Comparison of ENCODE assay signal across 9 mouse cellular contexts in genomic region chr7:112741790-112742189, GRCm38 (mm10).
DNase-seq lines count a peak whose midpoint lies in the region; ATAC-seq lines count a peak whose summit lies in the region.
"Had no signal": no experiment of that assay in that cellular context is flagged by ENCODE, and none has a peak within 500 bp of the region (broad histone marks: within the 10 kb centered on the region; RNA-seq: fewer than 3 reads in every experiment).

No protein-coding gene starts in this region.

- 29% methylated on average over 12 of the region's 12 CpGs for WGBS in hindbrain, embryonic 10.5 days
- 18% methylated on average over 12 of the region's 12 CpGs for WGBS in hindbrain, embryonic 14.5 days
- WGBS in neural tube, embryonic 13.5 days: 16% methylated on average over 12 of the region's 12 CpGs

- H3K4me3 ChIP-seq in hindbrain, embryonic 10.5 days: no peak overlapping the region
- no peak overlapping the region for H3K4me3 ChIP-seq in hindbrain, embryonic 14.5 days (replicated peaks; ENCODE audit: low read length)
- H3K4me3 ChIP-seq in neural tube, embryonic 13.5 days: no peak overlapping the region
- H3K4me3 ChIP-seq: embryonic facial prominence, embryonic 15.5 days had no signal

- H3K9me3 ChIP-seq in hindbrain, embryonic 10.5 days: no peaks in the 10 kb centered on the region
- no peaks in the 10 kb centered on the region for H3K9me3 ChIP-seq in hindbrain, embryonic 14.5 days (ENCODE audit: control insufficient read depth, low read length)
- H3K9me3 ChIP-seq in neural tube, embryonic 13.5 days: no peaks in the 10 kb centered on the region
- H3K9me3 ChIP-seq: embryonic facial prominence, embryonic 15.5 days had no signal

- H3K27me3 ChIP-seq in hindbrain, embryonic 10.5 days (ENCODE audit: insufficient read depth, poor library complexity, severe bottlenecking): no peaks in the 10 kb centered on the region
- no peaks in the 10 kb centered on the region for H3K27me3 ChIP-seq in hindbrain, embryonic 14.5 days (ENCODE audit: control insufficient read depth, insufficient read depth, low read length)
- no peaks in the 10 kb centered on the region for H3K27me3 ChIP-seq in neural tube, embryonic 13.5 days
- H3K27me3 ChIP-seq: embryonic facial prominence, embryonic 15.5 days had no signal

- no peaks in the 10 kb centered on the region for H3K36me3 ChIP-seq in hindbrain, embryonic 10.5 days
- no peaks in the 10 kb centered on the region for H3K36me3 ChIP-seq in hindbrain, embryonic 14.5 days (replicated peaks; ENCODE audit: control insufficient read depth, insufficient read depth)
- no peaks in the 10 kb centered on the region for H3K36me3 ChIP-seq in neural tube, embryonic 13.5 days
- H3K36me3 ChIP-seq: embryonic facial prominence, embryonic 15.5 days had no signal

- H3K4me2 ChIP-seq in hindbrain, embryonic 14.5 days (replicated peaks): no peak overlapping the region
- peak overlapping the region; percentile 4; the same call in 1 of the 2 replicates for H3K4me2 ChIP-seq in neural tube, embryonic 13.5 days
- H3K4me2 ChIP-seq: embryonic facial prominence, embryonic 15.5 days had no signal

- H3K4me1 ChIP-seq in hindbrain, embryonic 10.5 days (replicated peaks): peaks cover 78% of the 10 kb centered on the region
- H3K4me1 ChIP-seq in hindbrain, embryonic 14.5 days (replicated peaks; ENCODE audit: control insufficient read depth, insufficient read depth, low read length): peaks cover 25% of the 10 kb centered on the region
- H3K4me1 ChIP-seq in neural tube, embryonic 13.5 days (replicated peaks): peaks cover 56% of the 10 kb centered on the region

- no peak for DNase-seq in hindbrain, embryonic 10.5 days (ENCODE audit: low spot score)
- DNase-seq in hindbrain, embryonic 14.5 days (ENCODE audit: low spot score): no peak
- peak; percentile 69 to 85 for DNase-seq in gastrocnemius, adult 8-10 months (ENCODE audit: low spot score in 2 of 2)
- peak; percentile 80 for DNase-seq in kidney, adult 11 months
- DNase-seq in layer of hippocampus, adult 9-10 months (ENCODE audit: low spot score): no peak
- no peak for DNase-seq in urinary bladder, postnatal 4 days (ENCODE audit: low spot score in 2 of 2)

- no peak overlapping the region for H3K9ac ChIP-seq in hindbrain, embryonic 14.5 days
- H3K9ac ChIP-seq in neural tube, embryonic 13.5 days: no peak overlapping the region
- H3K9ac ChIP-seq: embryonic facial prominence, embryonic 15.5 days had no signal

- ATAC-seq in hindbrain, embryonic 14.5 days (ENCODE audit: low FRiP score): no peak; the same call in 1 of the 2 replicates
- ATAC-seq in neural tube, embryonic 13.5 days (ENCODE audit: low read depth): no peak
- ATAC-seq in inflammation-experienced regulatory T-cells, adult 6 months: no peak

- H3K27ac ChIP-seq in hindbrain, embryonic 10.5 days: peak overlapping the region; percentile 67
- H3K27ac ChIP-seq in hindbrain, embryonic 14.5 days: no peak overlapping the region
- peak overlapping the region; percentile 28; the same call in 1 of the 2 replicates for H3K27ac ChIP-seq in neural tube, embryonic 13.5 days (replicated peaks)
- H3K27ac ChIP-seq: embryonic facial prominence, embryonic 15.5 days had no signal

Comparison
In these comparisons a context has a peak if more than half of its experiments do, and no peak if none do; other contexts are left out.
1. DNase-seq: peak in gastrocnemius, adult 8-10 months (2 of 2) and kidney, adult 11 months (single experiment); none in hindbrain, embryonic 10.5 days (single experiment), hindbrain, embryonic 14.5 days (single experiment), layer of hippocampus, adult 9-10 months (single experiment) and urinary bladder, postnatal 4 days (0 of 2).